Mouse (Mus musculus) CH12F3 (cell line): ENCODE results near the gene Emcn.

ENCODE experiments used
- in situ Hi-C: fragments of 300-500 bp; cut with MboI; formaldehyde crosslinking; loops from 2 replicates; pipeline ENCODE4 v1.14.3; 2020; ENCODE audit warnings: low sequenced_read_pairs

The Emcn gene

GRCm38 (mm10) chr3:137395588-137395987 is 54.7 kb downstream of the Emcn start:
- in situ Hi-C loops: no loop called here

GRCm38 (mm10) chr3:137415451-137416086 is 74.7 kb downstream of the Emcn start:
- in situ Hi-C loops: loop anchor here (25.0 kb wide), 1 partner anchor 1528 kb away; no protein-coding TSS in a partner anchor

- in situ Hi-C loops: loop anchor here (25.0 kb wide), 1 partner anchor 1531 kb away; no protein-coding TSS in a partner anchor
Measured at GRCm38 (mm10) chr3:137418636-137419035, 77.8 kb downstream of the Emcn start.

- in situ Hi-C loops: no loop called here
Measured at GRCm38 (mm10) chr3:137429516-137429915, 88.6 kb downstream of the Emcn start.

- in situ Hi-C loops: no loop called here
Measured at GRCm38 (mm10) chr3:137464902-137465629, 124.2 kb downstream of the Emcn start.

GRCm38 (mm10) chr3:137465953-137466352 is 125.1 kb downstream of the Emcn start:
- in situ Hi-C loops: no loop called here

GRCm38 (mm10) chr3:137466766-137467165 is 125.9 kb downstream of the Emcn start:
- in situ Hi-C loops: no loop called here

- in situ Hi-C loops: no loop called here
Measured at GRCm38 (mm10) chr3:137467386-137467785, 126.5 kb downstream of the Emcn start.

- in situ Hi-C loops: no loop called here
Measured at GRCm38 (mm10) chr3:137472145-137472544, 131.3 kb downstream of the Emcn start.

GRCm38 (mm10) chr3:137479761-137480339 is 139.0 kb downstream of the Emcn start:
- in situ Hi-C loops: no loop called here

GRCm38 (mm10) chr3:137481157-137481556 is 140.3 kb downstream of the Emcn start:
- in situ Hi-C loops: no loop called here
